Mouse (Mus musculus) urinary bladder, adult 18-20 months (tissue): ENCODE measurements around the gene Kif13a.

Experiments used
- DNase-seq, 2 experiments: peaks; one replicate each; pipeline ENCODE4 v3.0.0; 2022; ENCODE audit warnings: low spot score in 2 of 2, mixed read lengths in 2 of 2

Kif13a gene

GRCm38 (mm10) chr13:46835351-46835750 is 94.3 kb downstream of the Kif13a start:
- no peak for DNase-seq

- DNase-seq: no peak
These were observed 94.9 kb downstream of the Kif13a start for GRCm38 (mm10) chr13:46834805-46835204.

- no peak for DNase-seq
These were observed 96.1 kb downstream of the Kif13a start for GRCm38 (mm10) chr13:46833586-46833985.

GRCm38 (mm10) chr13:46832956-46833355 is 96.7 kb downstream of the Kif13a start:
- DNase-seq: no peak

- no peak for DNase-seq
These were observed 106.4 kb downstream of the Kif13a start for GRCm38 (mm10) chr13:46823271-46823670.

GRCm38 (mm10) chr13:46822200-46822599 is 107.5 kb downstream of the Kif13a start:
- no peak for DNase-seq

GRCm38 (mm10) chr13:46819729-46820223 is 109.9 kb downstream of the Kif13a start:
- no peak for DNase-seq

GRCm38 (mm10) chr13:46819202-46819728 is 110.4 kb downstream of the Kif13a start:
- DNase-seq: no peak

GRCm38 (mm10) chr13:46818374-46818773 is 111.3 kb downstream of the Kif13a start:
- DNase-seq: no peak

- DNase-seq: no peak
These were observed 117.0 kb downstream of the Kif13a start for GRCm38 (mm10) chr13:46812648-46813184.

GRCm38 (mm10) chr13:46811696-46812095 is 118.0 kb downstream of the Kif13a start:
- DNase-seq: no peak

GRCm38 (mm10) chr13:46810613-46811012 is 119.1 kb downstream of the Kif13a start:
- DNase-seq: no peak

- peak; percentile 19 to 22 for DNase-seq
These were observed 119.6 kb downstream of the Kif13a start for GRCm38 (mm10) chr13:46810098-46810497.

GRCm38 (mm10) chr13:46807901-46808300 is 121.8 kb downstream of the Kif13a start:
- DNase-seq: no peak

- DNase-seq: no peak
These were observed 128.5 kb downstream of the Kif13a start for GRCm38 (mm10) chr13:46801196-46801595.

GRCm38 (mm10) chr13:46798156-46798555 is 131.5 kb downstream of the Kif13a start:
- DNase-seq: peak in 1 of 2 experiments; percentile 31

- no peak for DNase-seq
These were observed 133.3 kb downstream of the Kif13a start for GRCm38 (mm10) chr13:46796381-46796780.

GRCm38 (mm10) chr13:46793824-46794223 is 135.8 kb downstream of the Kif13a start:
- no peak for DNase-seq

GRCm38 (mm10) chr13:46788452-46788851 is 141.2 kb downstream of the Kif13a start:
- no peak for DNase-seq

GRCm38 (mm10) chr13:46786836-46787235 is 142.8 kb downstream of the Kif13a start:
- DNase-seq: no peak

- no peak for DNase-seq
These were observed 143.6 kb downstream of the Kif13a start for GRCm38 (mm10) chr13:46786064-46786561.

- no peak for DNase-seq
These were observed 149.3 kb downstream of the Kif13a start for GRCm38 (mm10) chr13:46780379-46780778.

GRCm38 (mm10) chr13:46779831-46780230 is 149.8 kb downstream of the Kif13a start:
- no peak for DNase-seq

- DNase-seq: no peak
These were observed 152.2 kb downstream of the Kif13a start for GRCm38 (mm10) chr13:46777461-46777860.
